Mouse (Mus musculus): Measurements from ENCODE around the gene Ssc5d.

The Ssc5d gene

GRCm38 (mm10) chr7:4920496-4920895 lies 5.1 kb upstream of the Ssc5d start:
- no peak for DNase-seq

GRCm38 (mm10) chr7:4920976-4921823 lies 4.4 kb upstream of the Ssc5d start:
- DNase-seq: peak; percentile 42 to 63

- no peak for DNase-seq
Observed at GRCm38 (mm10) chr7:4921824-4922482, 3.6 kb upstream of the Ssc5d start, which contains the start of gene Nat14. Nat14 (plus strand) TSS chr7:4922028.

- DNase-seq: peak; percentile 75 to 79
Observed at GRCm38 (mm10) chr7:4922508-4922907, 3.1 kb upstream of the Ssc5d start.

GRCm38 (mm10) chr7:4922931-4923565 lies 2.5 kb upstream of the Ssc5d start:
- DNase-seq: peak in 1 of 2 experiments; percentile 39

- peak; percentile 72 to 82 for DNase-seq
Observed at GRCm38 (mm10) chr7:4923586-4924364, 1.8 kb upstream of the Ssc5d start.

GRCm38 (mm10) chr7:4924483-4924882 lies 1.1 kb upstream of the Ssc5d start:
- no peak for DNase-seq

GRCm38 (mm10) chr7:4924891-4925301 lies 689 bp upstream of the Ssc5d start:
- peak; percentile 45 to 81 for DNase-seq

GRCm38 (mm10) chr7:4926849-4927248 lies 1.3 kb downstream of the Ssc5d start:
- DNase-seq: no peak

GRCm38 (mm10) chr7:4927711-4928110 lies 2.1 kb downstream of the Ssc5d start:
- DNase-seq: peak; percentile 38 to 56

GRCm38 (mm10) chr7:4928323-4928722 lies 2.7 kb downstream of the Ssc5d start:
- DNase-seq: no peak

- DNase-seq: no peak
Observed at GRCm38 (mm10) chr7:4933103-4933502, 7.5 kb downstream of the Ssc5d start.

- DNase-seq: no peak
Observed at GRCm38 (mm10) chr7:4934160-4934914, 8.8 kb downstream of the Ssc5d start.

- no peak for DNase-seq
Observed at GRCm38 (mm10) chr7:4936832-4937231, 11.2 kb downstream of the Ssc5d start.

GRCm38 (mm10) chr7:4937392-4937791 lies 11.8 kb downstream of the Ssc5d start:
- no peak for DNase-seq

GRCm38 (mm10) chr7:4938456-4938855 lies 12.9 kb downstream of the Ssc5d start:
- DNase-seq: peak; percentile 69 to 85

- peak; percentile 70 to 84 for DNase-seq
Observed at GRCm38 (mm10) chr7:4940068-4940479, 14.5 kb downstream of the Ssc5d start.

- DNase-seq: no peak
Observed at GRCm38 (mm10) chr7:4942673-4943072, 17.1 kb downstream of the Ssc5d start.

GRCm38 (mm10) chr7:4943223-4943815 lies 17.7 kb downstream of the Ssc5d start:
- peak; percentile 91 to 95 for DNase-seq

GRCm38 (mm10) chr7:4947855-4948254 lies 22.3 kb downstream of the Ssc5d start:
- peak; percentile 31 to 79 for DNase-seq

- DNase-seq: no peak
Observed at GRCm38 (mm10) chr7:4948386-4948785, 22.8 kb downstream of the Ssc5d start.
